Mouse (Mus musculus) T-cell, adult 66 days (primary cell): Measurements from ENCODE around the gene Gm5936. TPM values are rescaled to one million over a fixed set of nuclear protein-coding genes. Genes with fewer than 3 reads are reported as not detected.

ENCODE experiments used
- total RNA-seq, 2 experiments: library from RNA; stranded (reverse); gene quantifications; 3 replicates in 1 of 2; 4 replicates in 1 of 2; pipeline ENCODE4 v1.2.4; 2023

The Gm5936 gene
- total RNA-seq: not detected

GRCm38 (mm10) chrX:74836842-74837522 is at the start of gene Gm5936:
Gene Gm5936 (plus strand): TSS chrX:74837196.

Other genes with a start within 250 kb of the Gm5936 start
- gene Olfr1325, start 244.5 kb upstream of the Gm5936 start, total RNA-seq: not detected
- not detected for gene Gm5640, start 191.6 kb upstream of the Gm5936 start, total RNA-seq
- not detected for gene Gm6890, start 96.3 kb upstream of the Gm5936 start, total RNA-seq
- 10 to 100 TPM; 24.6 to 25.2 TPM for gene Gab3, start 248.3 kb downstream of the Gm5936 start, total RNA-seq